Mouse (Mus musculus) heart, adult 2 months (tissue): ENCODE data around the gene Gata3.

Experiments used
- CTCF ChIP-seq: fragments of 200-600 bp; IDR thresholded peaks from 2 replicates; pipeline ENCODE4 v1.8.1; 2022; ENCODE audit warnings: antibody characterized with exemption, mild to moderate bottlenecking, moderate library complexity
- EP300 ChIP-seq: fragments of 200-500 bp; IDR thresholded peaks from 2 replicates; pipeline ENCODE4 v1.6.1; 2011; ENCODE audit warnings: low read depth, low read length, control low read depth; ENCODE audit not compliant: insufficient read depth
- POLR2A ChIP-seq: fragments of 200-500 bp; IDR thresholded peaks from 2 replicates; pipeline ENCODE4 v1.6.1; 2011; ENCODE audit warnings: mild to moderate bottlenecking, low read depth, low read length, control low read depth; ENCODE audit not compliant: insufficient read depth

DNA sequence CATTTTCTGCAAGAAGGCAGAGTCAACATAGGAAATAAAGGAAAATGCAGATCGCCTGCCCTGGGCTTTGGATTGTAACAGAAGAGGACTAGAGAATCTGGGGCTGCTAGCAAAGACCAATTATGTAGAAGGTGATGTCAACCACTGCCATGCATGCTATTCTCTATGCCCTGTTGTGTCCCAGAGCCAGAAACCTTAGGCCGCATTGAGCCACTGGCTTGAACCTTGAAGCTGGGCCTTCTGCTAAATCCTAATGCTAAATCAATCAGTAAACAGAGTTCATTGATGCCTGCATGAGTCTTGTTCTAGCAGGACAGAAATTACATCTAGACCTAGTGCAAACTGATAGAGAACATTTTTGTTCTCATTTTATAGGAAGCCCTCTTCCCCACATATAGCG, 3.8 kb downstream of the Gata3 start:
- TF ChIP-seq CTCF (no peak), EP300 (no peak), POLR2A (no peak)
